Mouse (Mus musculus) monocyte, adult 5-6 weeks (primary cell): ENCODE results near the gene Lgals9. TPM values are rescaled to one million over a fixed set of nuclear protein-coding genes. Genes with fewer than 3 reads are reported as not detected.

ENCODE experiments used
- ATAC-seq: fragments of 153-309, 156-312 bp; replicated peaks from 2 replicates; pipeline ENCODE4 v1.8.0; 2017; ENCODE audit warnings: mild to moderate bottlenecking; ENCODE audit not compliant: low TSS enrichment, insufficient number of reproducible peaks, severe bottlenecking, poor library complexity, low FRiP score
- total RNA-seq: library from RNA; stranded (forward); fragments of 200-1000, 200-491, 200-594 nt; gene quantifications from 3 replicates; pipeline ENCODE4 v1.2.3, GENCODE M21; 2017

The Lgals9 gene
- total RNA-seq, 1 experiment from 2014 or later = 30.3 TPM

DNA sequence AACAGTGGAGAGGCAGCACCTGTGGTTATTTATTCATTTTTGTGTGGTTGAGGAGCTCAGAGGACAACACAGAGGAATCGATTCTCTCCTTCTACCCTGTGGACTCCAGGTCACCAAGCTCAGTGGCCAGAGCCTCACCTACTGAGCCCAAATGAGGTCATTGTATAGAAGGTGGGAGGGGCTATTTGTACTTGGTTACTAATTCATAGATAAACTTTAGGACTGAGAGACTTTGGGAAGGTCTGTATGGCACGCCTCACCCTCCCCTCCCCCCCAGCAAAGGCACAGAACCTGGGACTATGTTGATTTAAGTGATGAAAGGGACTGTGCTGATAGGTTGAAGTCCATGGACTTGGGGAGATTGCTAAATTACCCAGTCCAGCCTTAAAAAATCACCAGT, 2.7 kb downstream of the Lgals9 start:
- no peak for ATAC-seq

GRCm38 (mm10) chr11:78980083-78980634, 4.6 kb downstream of the Lgals9 start:
- no peak for ATAC-seq

DNA sequence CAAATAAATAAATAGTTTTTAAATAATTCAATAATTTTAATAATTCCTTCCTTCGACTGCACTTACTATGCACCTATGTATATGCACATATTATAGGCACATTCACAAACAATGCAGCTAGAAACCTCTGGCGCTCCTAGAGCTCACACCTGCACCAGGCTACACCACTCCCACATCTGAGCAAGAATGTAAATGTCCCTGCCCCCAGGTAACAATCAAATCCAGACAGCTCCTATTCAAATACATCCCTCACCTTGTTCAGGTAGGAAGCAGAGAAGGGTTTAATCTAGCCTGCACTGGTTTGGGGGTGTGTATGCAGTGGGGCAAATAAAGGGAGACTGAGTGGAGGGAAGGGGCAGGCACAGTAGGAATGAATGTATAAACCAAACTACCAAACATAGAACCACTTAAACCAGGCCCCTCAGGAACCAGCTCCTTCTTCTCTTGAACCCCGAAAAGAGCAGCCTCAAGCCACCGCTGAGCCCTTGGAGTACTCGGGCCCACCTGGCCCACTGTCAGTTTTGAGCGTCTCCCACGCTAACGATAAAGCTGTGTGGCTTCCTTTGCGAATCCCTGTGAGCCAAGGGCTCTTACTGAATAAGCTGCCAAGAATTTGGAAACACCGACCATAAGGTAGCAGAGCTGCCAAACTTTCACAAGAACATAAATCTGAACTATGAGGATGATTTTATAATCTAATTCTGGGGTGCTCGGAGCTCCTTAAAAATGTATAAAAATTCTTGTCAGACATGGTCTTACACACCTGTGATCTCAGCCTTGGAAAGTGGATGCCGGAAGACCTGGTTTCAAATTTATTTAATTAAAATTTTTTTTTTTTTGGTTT, 6.3 kb downstream of the Lgals9 start:
- no peak for ATAC-seq

- ATAC-seq = no peak
Measured at GRCm38 (mm10) chr11:78976731-78977510, 7.8 kb downstream of the Lgals9 start.

DNA sequence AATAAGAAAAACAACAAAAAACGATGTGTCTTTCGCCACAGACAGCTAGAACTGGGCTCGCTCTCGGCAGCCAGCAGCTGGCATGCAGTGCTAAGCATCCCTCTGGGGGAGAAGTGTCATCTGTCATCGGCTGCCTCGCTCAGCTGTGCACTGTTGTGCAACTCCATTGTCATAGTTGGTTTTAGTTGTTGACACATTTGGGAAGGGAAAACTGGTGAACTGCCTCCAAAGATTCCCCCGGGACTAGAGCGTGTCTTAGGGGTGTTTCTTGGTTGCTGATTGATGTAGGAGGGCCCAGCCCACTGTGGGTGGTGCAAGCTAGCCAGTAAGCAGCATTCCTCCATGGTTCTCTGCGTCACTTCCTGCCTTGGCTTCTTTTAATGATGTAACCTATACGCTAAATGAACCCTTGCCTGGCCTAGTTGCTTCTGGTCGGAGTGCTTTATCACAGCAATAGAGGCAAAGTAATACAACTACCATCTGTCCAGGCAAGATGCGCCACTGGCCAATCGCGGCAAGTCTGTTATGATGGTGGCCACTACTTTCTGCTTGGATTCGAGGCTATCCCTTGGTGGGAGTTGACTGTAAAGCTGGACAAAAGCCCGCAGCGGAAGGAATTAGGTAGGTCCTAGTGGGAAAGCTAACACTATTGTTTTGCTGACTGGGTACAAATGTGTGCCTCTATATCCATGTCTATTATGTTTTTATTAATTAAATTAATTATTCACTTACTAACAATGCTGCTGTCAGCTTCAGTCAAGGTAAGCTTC, 11.2 kb downstream of the Lgals9 start:
- no peak for ATAC-seq

DNA sequence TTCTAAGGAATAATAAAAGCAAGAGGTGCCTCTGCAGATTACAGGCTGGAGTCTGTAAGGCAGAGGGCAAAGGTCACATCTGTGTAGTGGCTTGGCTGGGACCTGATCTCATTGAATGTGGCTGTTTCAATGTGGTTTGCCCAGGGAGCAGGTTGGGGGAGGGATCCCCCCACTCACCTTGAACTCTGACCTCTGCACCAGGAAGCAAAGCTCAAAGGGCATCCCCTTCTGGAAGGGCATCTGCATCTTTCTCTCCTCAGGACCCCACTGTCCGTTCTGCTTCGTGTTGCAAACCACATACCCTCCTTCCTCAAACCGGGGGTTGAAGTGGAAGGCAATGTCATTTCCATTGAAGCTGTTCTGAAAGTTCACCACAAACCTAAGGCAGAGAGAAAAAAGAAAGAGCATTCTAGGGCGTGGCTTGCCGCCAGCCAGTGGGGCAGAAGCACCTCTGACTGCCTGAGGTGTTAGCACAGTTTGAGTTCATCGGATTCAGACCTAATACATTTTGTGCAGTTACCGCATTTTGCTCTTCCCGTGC, 11.9 kb downstream of the Lgals9 start:
- ATAC-seq = no peak

DNA sequence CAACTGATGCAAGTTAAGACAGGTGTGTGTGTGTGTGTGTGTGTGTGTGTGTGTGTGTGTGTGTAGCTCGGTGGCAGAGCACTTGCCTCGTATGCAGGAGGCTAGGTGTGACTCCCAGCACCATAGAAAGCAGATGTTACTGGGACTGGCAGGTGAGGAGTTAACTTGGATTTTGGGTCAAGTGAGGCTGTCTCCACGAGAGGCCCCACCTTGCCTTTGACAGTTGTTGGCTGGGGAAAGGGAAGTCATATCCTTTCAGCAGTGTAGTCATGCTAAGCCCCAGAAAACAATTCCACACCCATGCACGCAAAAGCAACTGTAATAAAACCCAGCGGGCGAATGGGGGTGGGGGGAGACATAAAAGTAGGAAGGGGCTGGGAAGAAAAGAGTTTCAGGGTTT, 12.4 kb downstream of the Lgals9 start:
- ATAC-seq = no peak

- ATAC-seq = no peak
Measured at GRCm38 (mm10) chr11:78971746-78972145, 13.0 kb downstream of the Lgals9 start.

DNA sequence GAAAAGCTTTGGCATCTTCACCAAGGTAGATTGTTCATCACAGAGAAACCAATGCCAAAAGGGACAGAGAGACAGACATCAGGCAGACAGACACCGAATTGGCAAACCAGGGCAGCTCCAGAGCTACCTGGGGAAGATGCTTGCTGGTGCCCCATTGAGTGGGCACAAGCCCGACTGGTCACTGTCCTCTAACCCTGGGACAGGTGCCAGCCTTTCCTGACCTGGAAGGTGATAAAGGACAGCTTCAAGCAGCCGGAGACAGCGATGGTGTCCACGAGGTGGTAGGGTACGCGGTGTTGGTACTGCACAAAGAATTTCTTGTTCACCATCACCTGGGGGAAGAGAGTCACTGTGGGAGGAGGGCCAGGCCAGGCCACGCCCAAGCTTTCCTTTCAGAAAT, 13.7 kb downstream of the Lgals9 start:
- no peak for ATAC-seq

- ATAC-seq = no peak
Measured at GRCm38 (mm10) chr11:78968121-78968520, 16.6 kb downstream of the Lgals9 start.

- peak; percentile 60; the same call in 1 of the 2 replicates for ATAC-seq
Measured at GRCm38 (mm10) chr11:78967371-78967770, 17.4 kb downstream of the Lgals9 start.

- no peak for ATAC-seq
Measured at GRCm38 (mm10) chr11:78961221-78961620, 23.5 kb downstream of the Lgals9 start.

DNA sequence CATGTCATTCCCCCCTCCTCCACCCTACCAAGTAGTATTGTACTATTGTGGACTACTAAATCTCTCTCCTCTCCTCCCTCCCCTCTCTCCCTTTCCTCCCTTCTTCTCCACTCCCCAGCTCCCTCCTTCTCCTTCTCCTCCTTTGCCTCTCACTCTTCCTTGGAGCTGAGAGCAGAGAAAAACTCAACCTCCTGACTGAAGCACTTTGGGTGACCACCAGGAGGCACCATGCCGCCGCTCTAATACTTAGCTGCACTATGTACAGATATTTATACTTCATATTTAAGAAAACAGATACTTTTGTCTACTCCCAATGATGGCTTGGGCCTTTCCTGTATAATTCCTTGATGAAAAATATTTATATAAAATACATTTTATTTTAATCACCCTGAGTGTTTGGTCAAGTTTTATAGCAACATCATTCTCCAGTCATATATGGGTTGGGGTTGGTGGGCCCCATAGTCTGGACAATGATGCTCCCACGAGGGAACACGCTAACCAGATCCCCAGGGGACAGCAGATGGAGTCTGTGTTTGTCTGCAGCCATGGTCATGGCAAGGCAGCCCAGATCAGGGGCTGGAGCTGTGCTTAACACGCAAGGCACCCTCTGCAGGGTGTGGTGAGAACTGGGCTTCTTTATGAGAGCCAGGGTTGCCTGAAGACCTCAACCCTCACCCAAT, 24.8 kb downstream of the Lgals9 start:
- no peak for ATAC-seq

GRCm38 (mm10) chr11:78959367-78959766, 25.4 kb downstream of the Lgals9 start:
- ATAC-seq = no peak

- ATAC-seq = peak; percentile 73; the same call in 1 of the 2 replicates
Measured at GRCm38 (mm10) chr11:78956260-78956659, 28.5 kb downstream of the Lgals9 start.

DNA sequence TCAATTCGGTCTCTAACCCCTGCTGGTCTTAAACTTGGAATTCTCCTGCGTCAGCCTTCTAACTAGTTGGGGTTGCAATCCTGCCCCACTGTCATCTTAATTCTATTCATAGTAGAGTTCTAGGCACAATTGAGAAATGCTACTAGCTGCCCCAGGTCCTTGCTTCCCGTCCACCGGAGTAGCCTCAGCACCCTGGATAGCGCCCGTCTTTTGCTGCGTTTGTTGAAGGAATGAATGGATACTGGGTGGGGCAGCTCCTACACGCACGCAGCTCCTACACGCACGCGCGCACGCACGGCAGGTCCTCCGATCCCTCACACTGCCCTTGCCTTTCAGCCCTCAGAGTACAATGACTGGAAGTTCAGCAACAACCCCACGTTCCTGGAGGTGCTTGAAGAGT, 32.3 kb downstream of the Lgals9 start:
- ATAC-seq = no peak

DNA sequence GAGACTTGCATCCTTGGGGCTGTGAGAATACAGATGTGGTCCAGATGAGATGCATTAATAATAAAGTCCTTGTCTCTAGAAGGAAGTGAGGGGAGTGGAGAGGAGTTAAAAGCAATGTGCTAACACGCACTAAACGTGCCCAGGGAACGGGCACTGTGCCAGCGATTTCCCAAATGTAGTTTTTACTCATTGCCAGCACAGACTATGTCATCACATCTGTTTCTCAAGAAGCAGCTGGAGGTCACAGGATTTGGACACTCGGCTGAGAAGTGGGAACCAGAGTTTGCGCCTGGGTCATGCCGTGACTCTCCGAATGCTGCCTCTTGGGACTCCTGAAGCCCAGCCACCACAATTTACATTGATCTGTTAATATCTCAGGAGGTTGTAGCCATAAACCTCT, 34.4 kb downstream of the Lgals9 start:
- no peak for ATAC-seq

DNA sequence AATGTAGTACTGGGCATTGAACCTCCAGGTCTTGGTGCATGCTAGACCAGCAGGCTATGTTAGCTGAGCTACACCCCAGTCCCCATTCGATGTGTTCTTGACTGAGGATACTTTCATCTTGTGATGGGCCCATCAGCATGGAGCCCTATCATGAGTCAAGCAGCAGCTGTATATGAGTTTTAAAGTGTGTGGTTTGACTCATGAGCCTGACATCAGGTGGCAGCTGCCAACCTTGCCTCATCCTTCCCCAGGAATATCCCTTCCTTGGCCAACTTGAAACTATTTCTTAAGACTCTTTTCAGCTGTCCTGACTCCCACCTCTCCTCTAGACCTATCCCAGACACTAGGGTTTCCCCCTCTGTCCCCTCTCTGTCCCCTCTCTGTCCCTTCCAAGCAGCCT, 41.7 kb downstream of the Lgals9 start:
- no peak for ATAC-seq
